Mouse (Mus musculus) hindbrain, embryonic 16.5 days (tissue): ENCODE data around the gene Stag3. TPM values are rescaled to one million over a fixed set of nuclear protein-coding genes. Genes with fewer than 3 reads are reported as not detected.

ENCODE experiments used
- ATAC-seq: fragments of 200-750 bp; cut with Nextera tagmentation; 2 replicates; pipeline ENCODE4 v1.8.0; 2017; ENCODE audit warnings: moderate TSS enrichment, moderate library complexity
- H3K27ac ChIP-seq: fragments of 300-500 bp; sonication (generic); 2 replicates; pipeline ENCODE4 v1.5.1; 2014; ENCODE audit warnings: low read depth, mild to moderate bottlenecking, control low read depth, low read length, moderate library complexity
- H3K27me3 ChIP-seq: fragments of 300-500 bp; sonication (generic); replicated peaks from 2 replicates; pipeline ENCODE4 v1.6.1; 2014; ENCODE audit warnings: low read length; ENCODE audit not compliant: control insufficient read depth, insufficient read depth
- H3K36me3 ChIP-seq: fragments of 300-500 bp; sonication (generic); 2 replicates; pipeline ENCODE4 v1.6.1; 2014; ENCODE audit warnings: mild to moderate bottlenecking, low read length, moderate library complexity, mixed read lengths; ENCODE audit not compliant: control insufficient read depth, insufficient read depth
- H3K4me1 ChIP-seq: fragments of 300-500 bp; sonication (generic); 2 replicates; pipeline ENCODE4 v1.6.1; 2014; ENCODE audit warnings: low read depth, low read length; ENCODE audit not compliant: control insufficient read depth, insufficient read depth
- H3K4me2 ChIP-seq: fragments of 300-500 bp; sonication (generic); 2 replicates; pipeline ENCODE4 v1.6.1; 2014; ENCODE audit warnings: mild to moderate bottlenecking, low read length, control low read depth, moderate library complexity
- H3K4me3 ChIP-seq: fragments of 300-500 bp; sonication (generic); 2 replicates; pipeline ENCODE4 v1.5.1; 2014; ENCODE audit warnings: mild to moderate bottlenecking, low read length, control low read depth, moderate library complexity
- H3K9ac ChIP-seq: fragments of 300-500 bp; sonication (generic); 2 replicates; pipeline ENCODE4 v1.6.1; 2014; ENCODE audit warnings: low read depth, mild to moderate bottlenecking, control low read depth, low read length, moderate library complexity
- H3K9me3 ChIP-seq: fragments of 300-500 bp; sonication (generic); 2 replicates; pipeline ENCODE4 v1.6.1; 2014; ENCODE audit warnings: mild to moderate bottlenecking, low read length, moderate library complexity; ENCODE audit not compliant: control insufficient read depth
- WGBS: fragments of 180-500 bp; shearing (Covaris S2); extraction: QIAGEN DNeasy Blood & Tissue Kit; methylation state at CpG from one replicate; pipeline ENCODE4 v1.1.7; 2014; 5-methylcytosine and 5-hydroxymethylcytosine counted together
- polyA plus RNA-seq: library from polyadenylated mRNA; unstranded; fragments of >200 nt; fragmentation: Nextera tagmentation; extraction: Ambion mirVana; gene quantifications from 2 replicates; pipeline ENCODE4 v1.2.1, GENCODE M21; 2015

The Stag3 gene
- polyA plus RNA-seq, 1 experiment from 2014 or later = 10.3 TPM

DNA sequence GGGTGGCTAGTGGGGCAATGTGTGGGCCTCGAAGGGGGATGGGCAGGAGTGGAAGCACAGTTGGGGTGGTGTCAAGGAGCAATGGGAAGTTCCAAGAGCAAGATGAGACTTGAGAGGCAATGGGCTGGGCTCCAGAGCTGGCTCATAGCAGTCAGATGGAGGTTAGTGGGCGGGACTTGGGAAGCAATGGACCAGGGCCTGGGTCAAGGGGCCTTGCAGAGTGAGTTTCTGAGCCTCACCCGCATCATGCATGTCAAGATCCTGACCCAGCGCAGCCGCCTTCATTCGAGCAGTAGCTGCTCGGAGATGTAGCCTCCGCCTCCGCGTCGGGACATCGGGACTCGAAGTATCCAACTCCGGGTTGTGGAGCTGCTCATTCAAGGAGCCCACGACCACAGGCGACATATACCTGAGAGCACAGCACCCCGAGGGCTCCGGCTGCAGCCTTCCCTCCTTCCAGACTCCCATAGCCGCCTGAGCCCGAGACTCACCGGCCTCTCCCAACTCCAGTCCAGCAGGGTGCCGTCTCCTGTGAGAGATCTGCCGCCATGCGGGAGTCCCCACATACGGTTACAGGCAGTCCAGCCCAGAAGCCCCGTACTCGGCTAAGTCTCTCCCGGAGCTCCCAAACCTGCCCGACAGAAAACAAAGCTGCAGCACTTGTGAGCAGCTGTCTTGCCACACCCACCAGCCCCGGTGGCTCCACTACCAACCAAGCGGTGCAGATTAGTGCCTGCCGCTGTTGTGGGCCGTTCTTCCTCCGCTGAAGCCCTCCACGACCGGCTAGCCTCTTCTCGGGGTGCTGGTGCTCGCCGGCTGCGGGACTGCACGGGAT is 4.6 kb upstream of the Stag3 start:
- H3K36me3 ChIP-seq = peaks cover 3% of the 10 kb centered on the region; the same call in 1 of the 2 replicates
- peak overlapping the region; percentile 27 for H3K4me3 ChIP-seq
- no peaks in the 10 kb centered on the region for H3K27me3 ChIP-seq
- peaks cover 39% of the 10 kb centered on the region for H3K4me1 ChIP-seq
- H3K27ac ChIP-seq = no peak overlapping the region
- WGBS = 9% methylated on average over 41 of the region's 41 CpGs
- H3K4me2 ChIP-seq = peak overlapping the region; percentile 62
- ATAC-seq = no peak
- H3K9me3 ChIP-seq = peaks cover 1% of the 10 kb centered on the region; the same call in 1 of the 2 replicates
- H3K9ac ChIP-seq = peak overlapping the region; percentile 62

DNA sequence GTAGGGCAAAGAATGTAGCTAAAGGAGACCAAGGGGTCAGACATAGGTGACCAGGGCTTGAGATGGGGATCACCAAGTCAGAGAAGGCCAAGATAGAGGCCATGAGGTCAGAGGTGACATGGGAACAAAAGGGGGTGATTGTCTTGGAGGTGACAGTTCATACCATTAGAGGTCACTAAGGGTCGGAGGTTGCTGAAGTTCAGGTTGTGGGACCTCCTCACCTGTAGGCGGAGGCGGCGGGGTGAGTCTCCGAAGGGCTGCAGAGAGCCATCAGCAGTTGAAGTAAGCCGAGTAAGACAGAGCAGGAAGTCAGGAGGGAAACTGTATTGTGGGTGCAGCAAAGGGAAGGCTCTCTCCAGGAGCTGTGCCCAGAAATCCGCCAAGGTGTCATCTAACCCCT is 2.0 kb upstream of the Stag3 start:
- Histone ChIP-seq H3K4me3 (peak overlapping the region; percentile 52), H3K27me3 (no peaks in the 10 kb centered on the region), H3K4me2 (peak overlapping the region; percentile 72), H3K4me1 (peaks cover 35% of the 10 kb centered on the region), H3K9me3 (peaks cover 2% of the 10 kb centered on the region; the same call in 1 of the 2 replicates), H3K36me3 (peaks cover 3% of the 10 kb centered on the region; the same call in 1 of the 2 replicates), H3K9ac (no peak overlapping the region), H3K27ac (no peak overlapping the region)
- no peak for ATAC-seq
- 83% methylated on average over 7 of the region's 7 CpGs for WGBS

GRCm38 (mm10) chr5:138280425-138280768 is 357 bp downstream of the Stag3 start:
- H3K9ac ChIP-seq = 0 out of 2 replicates have a peak overlapping the region, but pooled peaks have one; percentile 28
- peak overlapping the region; percentile 40; the same call in 1 of the 2 replicates for H3K27ac ChIP-seq
- peaks cover 3% of the 10 kb centered on the region; the same call in 1 of the 2 replicates for H3K36me3 ChIP-seq
- ATAC-seq = no peak
- WGBS = 22% methylated on average over 26 of the region's 26 CpGs
- peak overlapping the region; percentile 72 for H3K4me2 ChIP-seq
- H3K4me1 ChIP-seq = peaks cover 24% of the 10 kb centered on the region
- H3K4me3 ChIP-seq = peak overlapping the region; percentile 52
- H3K9me3 ChIP-seq = peaks cover 2% of the 10 kb centered on the region; the same call in 1 of the 2 replicates
- no peaks in the 10 kb centered on the region for H3K27me3 ChIP-seq

- Histone ChIP-seq H3K4me1 (peaks cover 20% of the 10 kb centered on the region), H3K4me3 (peak overlapping the region; percentile 52; the same call in 1 of the 2 replicates), H3K9ac (no peak overlapping the region), H3K36me3 (peaks cover 3% of the 10 kb centered on the region; the same call in 1 of the 2 replicates), H3K4me2 (peak overlapping the region; percentile 72), H3K27ac (no peak overlapping the region), H3K27me3 (no peaks in the 10 kb centered on the region), H3K9me3 (peaks cover 2% of the 10 kb centered on the region; the same call in 1 of the 2 replicates)
- ATAC-seq = no peak
- WGBS = 93% methylated on average over 15 of the region's 15 CpGs
Observed at GRCm38 (mm10) chr5:138280829-138281228, 789 bp downstream of the Stag3 start.

DNA sequence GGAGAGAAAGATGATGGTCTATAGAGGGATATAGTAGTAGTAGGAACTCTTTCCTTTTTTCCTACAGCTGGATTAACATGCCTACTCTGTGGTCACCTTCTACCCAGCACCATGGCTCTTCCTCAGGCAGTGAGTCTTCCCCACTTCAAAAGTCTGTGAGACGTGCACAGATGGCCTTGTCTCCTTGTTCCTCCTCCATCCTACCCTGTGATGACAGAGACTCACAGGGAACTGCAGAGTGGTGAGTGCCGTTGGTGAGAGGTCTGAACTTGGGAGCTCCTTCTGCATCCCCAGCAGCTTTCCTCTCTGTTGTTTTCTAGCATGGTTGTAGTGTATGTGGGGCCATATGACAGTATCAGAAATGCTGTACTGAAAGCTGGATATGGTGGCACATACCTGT is 1.8 kb downstream of the Stag3 start:
- Histone ChIP-seq H3K27me3 (no peaks in the 10 kb centered on the region), H3K4me2 (no peak overlapping the region), H3K9me3 (peaks cover 2% of the 10 kb centered on the region; the same call in 1 of the 2 replicates), H3K4me1 (peaks cover 16% of the 10 kb centered on the region), H3K4me3 (no peak overlapping the region), H3K9ac (no peak overlapping the region), H3K36me3 (peaks cover 3% of the 10 kb centered on the region; the same call in 1 of the 2 replicates), H3K27ac (no peak overlapping the region)
- ATAC-seq = no peak
- WGBS = 87% methylated on average over 2 of the region's 2 CpGs

DNA sequence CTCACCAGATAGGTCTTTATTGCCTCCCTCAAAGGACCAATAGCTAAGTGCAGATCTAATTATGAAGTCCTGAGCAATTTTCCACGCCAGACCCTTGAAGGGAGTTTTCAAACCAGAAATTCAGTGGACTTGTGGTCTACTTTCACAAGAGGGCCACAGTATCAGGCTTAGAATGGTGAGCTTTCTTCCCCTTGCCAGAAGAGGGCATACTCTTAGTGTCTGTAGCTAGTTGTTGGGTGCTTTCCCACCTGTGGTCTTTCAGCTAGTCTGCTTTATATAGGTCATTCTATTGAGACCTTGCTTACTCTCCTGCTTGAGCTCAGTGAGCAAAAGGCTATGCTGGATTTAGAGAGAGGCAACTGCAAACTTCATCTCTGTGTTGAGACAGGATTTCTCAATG is 3.5 kb downstream of the Stag3 start:
- Histone ChIP-seq H3K9ac (no peak overlapping the region), H3K4me2 (no peak overlapping the region), H3K27me3 (no peaks in the 10 kb centered on the region), H3K36me3 (no peaks in the 10 kb centered on the region), H3K4me1 (peaks cover 9% of the 10 kb centered on the region), H3K27ac (no peak overlapping the region), H3K4me3 (no peak overlapping the region), H3K9me3 (peaks cover 2% of the 10 kb centered on the region; the same call in 1 of the 2 replicates)
- WGBS = 64% methylated on average over 1 of the region's 1 CpGs
- ATAC-seq = no peak

- H3K27ac ChIP-seq = no peak overlapping the region
- H3K9me3 ChIP-seq = no peaks in the 10 kb centered on the region
- H3K36me3 ChIP-seq = 0 out of 2 replicates have a peak, but pooled peaks cover 2% of the 10 kb centered on the region
- no peak for ATAC-seq
- WGBS = 84% methylated on average over 3 of the region's 3 CpGs
- no peak overlapping the region for H3K4me2 ChIP-seq
- H3K27me3 ChIP-seq = no peaks in the 10 kb centered on the region
- H3K4me3 ChIP-seq = no peak overlapping the region
- H3K4me1 ChIP-seq = no peaks in the 10 kb centered on the region
- no peak overlapping the region for H3K9ac ChIP-seq
Observed at GRCm38 (mm10) chr5:138287861-138288260, 7.8 kb downstream of the Stag3 start.

GRCm38 (mm10) chr5:138291638-138292037 is 11.6 kb downstream of the Stag3 start:
- ATAC-seq = no peak
- Histone ChIP-seq H3K4me2 (no peak overlapping the region), H3K9ac (no peak overlapping the region), H3K9me3 (no peaks in the 10 kb centered on the region), H3K4me1 (no peaks in the 10 kb centered on the region), H3K36me3 (0 out of 2 replicates have a peak, but pooled peaks cover 2% of the 10 kb centered on the region), H3K27ac (no peak overlapping the region), H3K27me3 (no peaks in the 10 kb centered on the region), H3K4me3 (no peak overlapping the region)
- WGBS = 81% methylated on average over 1 of the region's 1 CpGs

- H3K9ac ChIP-seq = no peak overlapping the region
- no peaks in the 10 kb centered on the region for H3K27me3 ChIP-seq
- H3K27ac ChIP-seq = no peak overlapping the region
- no peak overlapping the region for H3K4me3 ChIP-seq
- 0 out of 2 replicates have a peak, but pooled peaks cover 2% of the 10 kb centered on the region for H3K36me3 ChIP-seq
- H3K9me3 ChIP-seq = no peaks in the 10 kb centered on the region
- H3K4me1 ChIP-seq = no peaks in the 10 kb centered on the region
- no peak overlapping the region for H3K4me2 ChIP-seq
- no peak for ATAC-seq
Observed at GRCm38 (mm10) chr5:138294158-138294557, 14.1 kb downstream of the Stag3 start.
